Mouse (Mus musculus): ENCODE results near the gene Pde6d.

GRCm38 (mm10) chr1:86507866-86508265 lies 74.6 kb downstream of the Pde6d start:
- TF ChIP-seq POLR2A (IDR thresholded peaks at IDR 0.05; ENCODE audit: control insufficient read depth, low read depth, low read length), result no peak
- TF ChIP-seq CTCF (IDR thresholded peaks at IDR 0.05; ENCODE audit: control insufficient read depth, insufficient read depth, insufficient replicate concordance, low read depth, low read length), result no peak
